Mouse (Mus musculus) ES-CJ7 (cell line): ENCODE measurements around the gene Rgs14.

Experiments used
- DNase-seq: peaks from one replicate; pipeline ENCODE4 v3.0.0; 2011; ENCODE audit warnings: low read depth, low spot score

Gene Rgs14

GRCm38 (mm10) chr13:55403935-55404852 is 34.7 kb downstream of the Rgs14 start:
- DNase-seq = no peak

GRCm38 (mm10) chr13:55404853-55405782 is 35.6 kb downstream of the Rgs14 start:
- DNase-seq = peak; percentile 78

GRCm38 (mm10) chr13:55405783-55406390 is 36.4 kb downstream of the Rgs14 start:
- DNase-seq = no peak

GRCm38 (mm10) chr13:55407341-55407740 is 37.8 kb downstream of the Rgs14 start:
- no peak for DNase-seq

- no peak for DNase-seq
These were observed 39.1 kb downstream of the Rgs14 start for GRCm38 (mm10) chr13:55408546-55409120.

- no peak for DNase-seq
These were observed 42.3 kb downstream of the Rgs14 start for GRCm38 (mm10) chr13:55411826-55412225.

GRCm38 (mm10) chr13:55412643-55413307 is 43.2 kb downstream of the Rgs14 start:
- no peak for DNase-seq

GRCm38 (mm10) chr13:55413333-55413732 is 43.8 kb downstream of the Rgs14 start:
- no peak for DNase-seq

- peak; percentile 64 for DNase-seq
These were observed 45.3 kb downstream of the Rgs14 start, which contains the start of gene Pfn3 for GRCm38 (mm10) chr13:55414743-55415380. Gene Pfn3, minus strand, starts transcription at chr13:55415232.

GRCm38 (mm10) chr13:55418004-55418403 is 48.5 kb downstream of the Rgs14 start:
- DNase-seq = peak; percentile 81

- no peak for DNase-seq
These were observed 49.6 kb downstream of the Rgs14 start for GRCm38 (mm10) chr13:55419142-55419541.

- DNase-seq = no peak
These were observed 50.7 kb downstream of the Rgs14 start for GRCm38 (mm10) chr13:55420018-55420932.

- DNase-seq = peak; percentile 30
These were observed 51.6 kb downstream of the Rgs14 start for GRCm38 (mm10) chr13:55420933-55421800.

GRCm38 (mm10) chr13:55426613-55427012 is 57.1 kb downstream of the Rgs14 start, which contains the start of gene F12:
Gene F12, minus strand, starts transcription at chr13:55426793.
- DNase-seq = no peak

GRCm38 (mm10) chr13:55429226-55429888 is 59.8 kb downstream of the Rgs14 start:
- no peak for DNase-seq

- no peak for DNase-seq
These were observed 61.0 kb downstream of the Rgs14 start for GRCm38 (mm10) chr13:55430566-55430965.

- no peak for DNase-seq
These were observed 62.6 kb downstream of the Rgs14 start for GRCm38 (mm10) chr13:55431889-55432685.
